Mouse (Mus musculus) olfactory bulb, adult 2 months (tissue): ENCODE measurements around the gene Ugt1a1.

Experiments used
- CTCF ChIP-seq: fragments of 200-500 bp; IDR thresholded peaks from 2 replicates; pipeline ENCODE4 v1.5.1; 2012; ENCODE audit warnings: low read depth, mild to moderate bottlenecking, low read length, moderate library complexity; ENCODE audit not compliant: insufficient read depth
- POLR2A ChIP-seq: fragments of 200-500 bp; IDR thresholded peaks from 2 replicates; pipeline ENCODE4 v1.6.1; 2012; ENCODE audit warnings: mild to moderate bottlenecking, low read depth, low read length, moderate library complexity; ENCODE audit not compliant: insufficient read depth

GRCm38 (mm10) chr1:88248658-88249057 lies 36.9 kb downstream of the Ugt1a1 start:
- TF ChIP-seq CTCF, result no peak
- TF ChIP-seq POLR2A, result no peak
